Mouse (Mus musculus) lung, postnatal 14 days (tissue): ENCODE data around the gene Qtrt1.
A peak's percentile ranks its signal among the peaks of the same experiment; 100 is the strongest.

Experiments used
- DNase-seq: peaks from one replicate; pipeline ENCODE4 v3.0.0; 2021

Qtrt1 gene

GRCm38 (mm10) chr9:21424631-21425555 is 13.3 kb downstream of the Qtrt1 start, which contains the start of gene Dnm2:
Gene Dnm2 (plus strand): TSS chr9:21424908.
- DNase-seq: peak; percentile 98

- DNase-seq: no peak
Observed at GRCm38 (mm10) chr9:21425556-21425945, 13.9 kb downstream of the Qtrt1 start.

- DNase-seq: peak; percentile 40
Observed at GRCm38 (mm10) chr9:21426013-21426412, 14.4 kb downstream of the Qtrt1 start.

GRCm38 (mm10) chr9:21426525-21426924 is 14.9 kb downstream of the Qtrt1 start:
- no peak for DNase-seq

- DNase-seq: peak; percentile 33
Observed at GRCm38 (mm10) chr9:21427773-21428172, 16.1 kb downstream of the Qtrt1 start.

- no peak for DNase-seq
Observed at GRCm38 (mm10) chr9:21428178-21428577, 16.5 kb downstream of the Qtrt1 start.

GRCm38 (mm10) chr9:21430724-21431123 is 19.1 kb downstream of the Qtrt1 start:
- DNase-seq: no peak

- DNase-seq: no peak
Observed at GRCm38 (mm10) chr9:21432066-21432465, 20.4 kb downstream of the Qtrt1 start.

- DNase-seq: peak; percentile 59
Observed at GRCm38 (mm10) chr9:21433766-21434165, 22.1 kb downstream of the Qtrt1 start.

GRCm38 (mm10) chr9:21434410-21434809 is 22.8 kb downstream of the Qtrt1 start:
- no peak for DNase-seq

GRCm38 (mm10) chr9:21435777-21436635 is 24.4 kb downstream of the Qtrt1 start:
- peak; percentile 37 for DNase-seq

- DNase-seq: no peak
Observed at GRCm38 (mm10) chr9:21437577-21437976, 25.9 kb downstream of the Qtrt1 start.

GRCm38 (mm10) chr9:21438219-21438618 is 26.6 kb downstream of the Qtrt1 start:
- DNase-seq: peak; percentile 53

GRCm38 (mm10) chr9:21439456-21439855 is 27.8 kb downstream of the Qtrt1 start:
- no peak for DNase-seq

- DNase-seq: no peak
Observed at GRCm38 (mm10) chr9:21439914-21440313, 28.3 kb downstream of the Qtrt1 start.

- no peak for DNase-seq
Observed at GRCm38 (mm10) chr9:21440387-21440786, 28.8 kb downstream of the Qtrt1 start.

GRCm38 (mm10) chr9:21443853-21444252 is 32.2 kb downstream of the Qtrt1 start:
- DNase-seq: no peak

- DNase-seq: no peak
Observed at GRCm38 (mm10) chr9:21444574-21444973, 32.9 kb downstream of the Qtrt1 start.

- no peak for DNase-seq
Observed at GRCm38 (mm10) chr9:21445081-21445744, 33.6 kb downstream of the Qtrt1 start.

GRCm38 (mm10) chr9:21447778-21448177 is 36.1 kb downstream of the Qtrt1 start:
- DNase-seq: no peak

- no peak for DNase-seq
Observed at GRCm38 (mm10) chr9:21449710-21450109, 38.1 kb downstream of the Qtrt1 start.

- peak; percentile 43 for DNase-seq
Observed at GRCm38 (mm10) chr9:21450270-21450669, 38.6 kb downstream of the Qtrt1 start.

GRCm38 (mm10) chr9:21451391-21451790 is 39.8 kb downstream of the Qtrt1 start:
- DNase-seq: peak; percentile 51
